Mouse (Mus musculus): ENCODE data around the gene Cipc. TPM values are rescaled to one million over a fixed set of nuclear protein-coding genes. Genes with fewer than 3 reads are reported as not detected.

The Cipc gene
- total and polyA plus RNA-seq, 3 experiments: 34.1 to 45.1 (median 43.8) TPM

DNA sequence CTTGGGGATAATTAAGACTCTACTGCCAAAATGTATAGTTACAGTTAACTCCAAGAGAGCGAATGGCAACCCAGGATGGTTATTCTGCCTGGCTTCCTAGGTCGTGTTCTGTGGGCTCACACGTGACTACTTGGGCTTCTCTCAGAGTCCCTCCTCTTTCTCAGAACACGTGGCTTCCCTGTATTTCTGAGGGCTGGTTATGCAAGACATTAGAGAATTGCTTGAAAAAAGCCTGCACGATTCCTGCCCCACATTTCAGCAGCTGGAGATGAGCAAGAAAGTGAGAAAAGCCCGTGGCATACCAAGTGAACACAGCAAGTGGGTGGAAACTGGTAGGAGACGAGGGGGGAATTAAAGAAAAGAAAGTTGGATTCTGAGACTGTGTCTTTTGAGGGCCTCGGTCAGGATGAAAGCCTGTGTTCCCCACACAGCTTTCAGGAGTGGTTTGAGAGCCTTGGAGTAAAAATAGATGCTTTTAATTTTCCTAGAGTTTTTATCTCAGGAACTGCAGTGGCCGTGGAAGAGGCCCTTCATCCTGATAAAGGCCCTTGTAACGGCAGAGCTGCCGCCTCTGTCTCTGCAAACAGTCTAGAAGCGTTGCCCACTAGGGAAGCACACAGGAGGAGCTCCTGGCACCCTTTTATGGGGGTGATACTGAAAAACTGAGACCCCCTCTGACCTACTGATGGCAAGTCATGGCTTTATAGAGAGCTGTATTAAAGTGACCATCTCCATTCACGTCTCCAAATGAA, 21.8 kb downstream of the Cipc start:
- intact Hi-C loops (cut with DNase I): no loop called here
- H3K27ac ChIP-seq: peak overlapping the region; percentile 45
- DNase-seq: peak; percentile 31 to 43
- peak; percentile 38; the same call in 1 of the 2 replicates for TF ChIP-seq POLR2A (IDR thresholded peaks at IDR 0.05; ENCODE audit: insufficient read depth, low read depth, low read length)
- TF ChIP-seq EP300 (IDR thresholded peaks at IDR 0.05; ENCODE audit: insufficient read depth, low read depth, low read length): 0 out of 2 replicates have a peak, but pooled peaks have one; percentile 51
- TF ChIP-seq CTCF (IDR thresholded peaks at IDR 0.05): no peak
- peaks cover 7% of the 10 kb centered on the region for H3K4me1 ChIP-seq (ENCODE audit: control insufficient read depth, insufficient read depth, low read length)
- H3K4me3 ChIP-seq: no peak overlapping the region
- 0 out of 2 replicates have a peak overlapping the region, but pooled peaks have one; percentile 14 for H3K9ac ChIP-seq (ENCODE audit: low read depth, low read length)
- no peaks in the 10 kb centered on the region for H3K27me3 ChIP-seq (ENCODE audit: control insufficient read depth, insufficient read depth, low read length)
- no peaks in the 10 kb centered on the region for H3K36me3 ChIP-seq (ENCODE audit: control insufficient read depth, insufficient read depth, low read length)
- 30% methylated on average over 13 of the region's 13 CpGs for WGBS
- H3K79me2 ChIP-seq (replicated peaks; ENCODE audit: control insufficient read depth, insufficient read depth, low read length): no peaks in the 10 kb centered on the region

GRCm38 (mm10) chr12:86969220-86969601, 22.4 kb downstream of the Cipc start:
- Histone ChIP-seq H3K36me3 (ENCODE audit: control insufficient read depth, insufficient read depth, low read length) (no peaks in the 10 kb centered on the region), H3K79me2 (replicated peaks; ENCODE audit: control insufficient read depth, insufficient read depth, low read length) (no peaks in the 10 kb centered on the region), H3K4me3 (no peak overlapping the region), H3K9ac (ENCODE audit: low read depth, low read length) (no peak overlapping the region), H3K27me3 (ENCODE audit: control insufficient read depth, insufficient read depth, low read length) (no peaks in the 10 kb centered on the region), H3K27ac (no peak overlapping the region; the same call in 1 of the 2 replicates), H3K4me1 (ENCODE audit: control insufficient read depth, insufficient read depth, low read length) (peaks cover 10% of the 10 kb centered on the region)
- WGBS: 54% methylated on average over 3 of the region's 3 CpGs
- intact Hi-C loops (cut with DNase I): no loop called here
- no peak for TF ChIP-seq EP300 (IDR thresholded peaks at IDR 0.05; ENCODE audit: insufficient read depth, low read depth, low read length)
- TF ChIP-seq POLR2A (IDR thresholded peaks at IDR 0.05; ENCODE audit: insufficient read depth, low read depth, low read length): no peak
- no peak for TF ChIP-seq CTCF (IDR thresholded peaks at IDR 0.05)
- no peak for DNase-seq

- no peaks in the 10 kb centered on the region for H3K79me2 ChIP-seq (replicated peaks; ENCODE audit: control insufficient read depth, insufficient read depth, low read length)
- no peak overlapping the region for H3K9ac ChIP-seq (ENCODE audit: low read depth, low read length)
- peaks cover 14% of the 10 kb centered on the region for H3K4me1 ChIP-seq (ENCODE audit: control insufficient read depth, insufficient read depth, low read length)
- WGBS: 89% methylated on average over 7 of the region's 7 CpGs
- H3K36me3 ChIP-seq (ENCODE audit: control insufficient read depth, insufficient read depth, low read length): no peaks in the 10 kb centered on the region
- no peaks in the 10 kb centered on the region for H3K27me3 ChIP-seq (ENCODE audit: control insufficient read depth, insufficient read depth, low read length)
- no peak overlapping the region for H3K4me3 ChIP-seq
- DNase-seq: no peak
- intact Hi-C loops (cut with DNase I): no loop called here
- no peak overlapping the region for H3K27ac ChIP-seq
- TF ChIP-seq POLR2A (IDR thresholded peaks at IDR 0.05; ENCODE audit: insufficient read depth, low read depth, low read length) (no peak), CTCF (IDR thresholded peaks at IDR 0.05) (no peak), EP300 (IDR thresholded peaks at IDR 0.05; ENCODE audit: insufficient read depth, low read depth, low read length) (no peak)
These were observed 24.2 kb downstream of the Cipc start for GRCm38 (mm10) chr12:86971089-86971488.

DNA sequence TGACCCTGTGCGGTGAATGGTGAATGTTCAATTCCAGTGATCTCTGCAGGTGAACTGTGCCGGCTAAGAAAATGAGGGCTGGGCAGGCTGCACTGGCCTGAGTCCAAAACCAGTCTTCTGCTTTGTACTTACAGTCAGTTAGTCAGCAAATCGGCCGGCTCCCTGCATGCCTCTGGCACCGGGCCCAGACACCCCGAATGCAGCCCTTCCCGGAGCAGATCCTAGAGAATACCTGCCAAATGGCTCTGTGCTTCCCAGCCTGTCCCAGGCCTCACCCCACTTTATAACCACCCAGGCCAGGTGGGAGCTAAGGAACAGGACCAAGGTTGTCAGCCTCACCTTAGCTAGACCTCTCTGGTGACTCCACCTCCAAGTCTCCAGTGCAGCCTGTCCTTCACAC, 26.4 kb downstream of the Cipc start:
- intact Hi-C loops (cut with DNase I): no loop called here
- no peak overlapping the region for H3K27ac ChIP-seq
- H3K4me1 ChIP-seq (ENCODE audit: control insufficient read depth, insufficient read depth, low read length): peaks cover 15% of the 10 kb centered on the region
- no peaks in the 10 kb centered on the region for H3K79me2 ChIP-seq (replicated peaks; ENCODE audit: control insufficient read depth, insufficient read depth, low read length)
- no peaks in the 10 kb centered on the region for H3K27me3 ChIP-seq (ENCODE audit: control insufficient read depth, insufficient read depth, low read length)
- WGBS: 10% methylated on average over 7 of the region's 7 CpGs
- H3K36me3 ChIP-seq (ENCODE audit: control insufficient read depth, insufficient read depth, low read length): no peaks in the 10 kb centered on the region
- no peak overlapping the region for H3K4me3 ChIP-seq
- 0 out of 2 replicates have a peak overlapping the region, but pooled peaks have one; percentile 9 for H3K9ac ChIP-seq (ENCODE audit: low read depth, low read length)
- peak; percentile 53 to 56 for DNase-seq
- no peak for TF ChIP-seq CTCF (IDR thresholded peaks at IDR 0.05)
- TF ChIP-seq POLR2A (IDR thresholded peaks at IDR 0.05; ENCODE audit: insufficient read depth, low read depth, low read length): no peak
- no peak for TF ChIP-seq EP300 (IDR thresholded peaks at IDR 0.05; ENCODE audit: insufficient read depth, low read depth, low read length)

GRCm38 (mm10) chr12:86973706-86974105, 26.9 kb downstream of the Cipc start:
- Histone ChIP-seq H3K27ac (no peak overlapping the region), H3K27me3 (ENCODE audit: control insufficient read depth, insufficient read depth, low read length) (no peaks in the 10 kb centered on the region), H3K4me3 (no peak overlapping the region), H3K4me1 (ENCODE audit: control insufficient read depth, insufficient read depth, low read length) (peaks cover 15% of the 10 kb centered on the region), H3K79me2 (replicated peaks; ENCODE audit: control insufficient read depth, insufficient read depth, low read length) (no peaks in the 10 kb centered on the region), H3K36me3 (ENCODE audit: control insufficient read depth, insufficient read depth, low read length) (no peaks in the 10 kb centered on the region), H3K9ac (ENCODE audit: low read depth, low read length) (no peak overlapping the region)
- intact Hi-C loops (cut with DNase I): loop anchor here (1.0 to 2.0 kb wide), 2 partner anchors 27 to 204 kb away; partner anchors contain the start of gene Cipc
- TF ChIP-seq CTCF (IDR thresholded peaks at IDR 0.05) (no peak), POLR2A (IDR thresholded peaks at IDR 0.05; ENCODE audit: insufficient read depth, low read depth, low read length) (no peak), EP300 (IDR thresholded peaks at IDR 0.05; ENCODE audit: insufficient read depth, low read depth, low read length) (no peak)
- 34% methylated on average over 8 of the region's 8 CpGs for WGBS
- no peak for DNase-seq

Data from heart, adult 2 months (tissue).